Mouse (Mus musculus) frontal cortex, postnatal 25 days (tissue): ENCODE data around the gene Mgat4e.
A peak's percentile ranks its signal among the peaks of the same experiment; 100 is the strongest.
"Not testable (repeated sequence)": the region's sequence is repeated elsewhere in the genome, so short reads cannot be mapped to it uniquely, and the experiment has no call there.

ENCODE experiments used
- DNase-seq, 2 experiments: peaks; one replicate each; pipeline ENCODE4 v3.0.0; 2022; ENCODE audit warnings: low spot score in 2 of 2

Gene Mgat4e

DNA sequence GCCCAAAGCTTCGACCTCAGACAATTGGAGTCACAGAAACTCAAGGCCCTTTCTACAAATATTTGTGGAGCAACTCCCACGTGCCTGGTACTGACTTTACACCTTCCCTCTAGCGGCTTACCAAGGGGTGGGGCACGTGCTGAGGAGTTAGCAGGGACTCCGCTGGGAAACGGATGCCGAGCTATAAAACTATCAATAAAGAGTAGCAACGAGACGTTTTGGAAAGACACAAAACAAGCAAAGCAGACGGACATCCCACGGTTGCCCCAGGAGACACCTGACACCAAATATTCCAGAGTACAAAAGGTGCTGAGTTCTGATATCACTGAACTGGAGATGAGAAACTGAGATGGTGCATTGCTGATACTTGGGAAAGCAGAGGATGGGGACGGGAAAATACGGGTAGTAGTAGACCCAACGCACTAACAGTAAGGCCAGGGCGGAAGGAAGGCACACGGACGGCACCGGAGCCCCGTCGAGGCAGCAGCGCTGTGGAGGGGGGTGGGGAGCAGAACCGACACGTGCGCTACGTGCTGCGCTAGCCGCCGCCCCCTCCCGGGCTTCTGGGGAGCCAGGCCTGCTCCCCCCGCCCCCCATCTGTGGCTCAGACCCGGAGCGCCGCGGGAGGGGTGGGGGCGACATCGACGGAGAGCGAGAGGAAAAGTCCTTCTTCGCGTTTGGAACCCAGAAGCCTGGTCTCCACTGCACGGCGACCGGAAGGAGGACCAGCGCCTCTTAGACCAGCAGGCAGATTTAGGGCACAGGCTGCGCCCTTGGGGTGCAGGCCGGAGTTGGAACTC is 6.6 kb upstream of the Mgat4e start:
- peak; percentile 25 to 48 for DNase-seq

DNA sequence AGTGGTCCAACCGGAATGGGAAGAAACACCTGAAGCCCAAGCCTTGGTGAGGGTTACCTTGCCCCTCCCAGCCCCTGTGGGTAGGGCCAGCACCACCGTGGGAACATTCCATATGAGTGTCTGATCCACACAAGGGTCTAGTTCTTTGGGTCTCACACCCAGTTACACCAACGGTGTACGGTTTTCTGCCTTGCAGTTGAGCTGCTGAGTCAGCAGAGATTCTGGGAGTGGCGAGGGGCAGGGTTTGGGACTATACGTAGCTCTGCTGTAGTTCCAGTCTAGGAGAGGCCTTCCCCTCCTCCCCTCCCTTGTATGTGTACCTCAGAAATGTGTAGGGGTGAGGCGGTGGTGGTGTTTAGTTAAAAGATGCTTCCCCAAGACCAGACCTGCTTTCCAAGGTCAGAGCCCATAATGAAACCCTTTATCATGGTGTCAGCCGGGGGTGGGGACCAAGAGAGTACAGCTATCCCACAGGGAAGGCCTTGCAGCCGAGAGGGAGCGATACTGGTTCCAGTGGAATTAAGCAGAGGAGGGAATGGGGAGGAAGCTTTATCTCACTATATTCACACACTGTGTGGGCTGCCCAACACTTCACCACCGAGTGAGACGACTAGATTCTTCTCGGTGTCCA is 5.9 kb upstream of the Mgat4e start:
- no peak for DNase-seq

DNA sequence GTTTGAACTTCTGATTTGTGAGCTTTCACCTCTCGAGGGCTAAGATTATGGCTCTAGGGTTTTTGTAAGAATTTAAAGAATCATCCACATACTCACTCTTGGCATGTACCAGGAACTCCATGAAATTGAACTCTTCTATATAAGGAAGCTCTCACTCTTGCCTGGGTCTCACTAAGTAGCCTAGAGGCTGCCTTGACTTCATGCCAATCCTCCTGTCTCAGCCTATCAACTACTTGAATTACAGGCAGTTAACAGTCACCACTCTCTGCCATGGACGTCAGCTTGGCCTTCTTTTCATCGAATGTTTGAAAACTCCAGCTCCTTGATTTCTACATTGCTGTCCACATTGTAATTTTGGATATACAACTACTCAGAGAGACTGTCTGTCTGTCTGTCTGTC is 2.9 kb upstream of the Mgat4e start:
- no peak for DNase-seq

DNA sequence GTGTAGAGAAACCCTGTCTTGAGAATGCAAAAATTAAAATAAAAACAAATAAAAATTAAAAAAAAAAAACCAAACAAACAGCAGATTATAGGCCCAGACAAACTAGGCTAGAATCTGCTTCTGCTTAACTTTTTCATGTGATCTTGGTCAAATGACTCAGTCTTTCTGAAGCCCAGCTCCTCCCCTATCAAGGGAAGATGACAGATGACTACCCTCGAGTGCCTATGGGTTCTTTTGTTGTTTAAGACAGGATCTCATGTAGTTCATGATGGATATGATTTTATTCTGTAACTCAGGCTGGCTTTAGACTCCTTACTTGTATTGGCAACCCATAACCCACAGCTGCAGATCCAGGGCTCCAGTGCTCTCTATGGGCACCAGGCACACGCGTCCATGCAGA is 2.4 kb upstream of the Mgat4e start:
- no peak for DNase-seq

DNA sequence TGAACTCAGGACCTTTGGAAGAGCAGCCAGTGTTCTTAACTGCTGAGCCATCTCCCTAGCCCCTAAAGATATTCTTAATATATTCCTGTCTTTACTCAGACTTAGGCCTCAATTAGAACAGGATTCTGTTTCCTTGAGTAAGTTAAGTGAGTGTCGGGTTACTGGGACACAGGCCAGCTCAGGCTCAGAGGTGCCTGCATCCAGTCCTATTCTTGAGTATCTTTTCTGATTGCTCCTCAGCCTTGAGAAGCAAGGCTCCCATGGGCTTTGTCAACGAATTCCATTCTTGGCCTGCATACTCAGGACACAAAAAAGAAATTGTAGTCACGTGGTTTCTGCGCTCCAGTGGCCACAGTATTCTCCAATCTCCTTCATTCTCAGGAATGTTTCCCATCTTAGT is 1.3 kb downstream of the Mgat4e start:
- DNase-seq: no peak

DNA sequence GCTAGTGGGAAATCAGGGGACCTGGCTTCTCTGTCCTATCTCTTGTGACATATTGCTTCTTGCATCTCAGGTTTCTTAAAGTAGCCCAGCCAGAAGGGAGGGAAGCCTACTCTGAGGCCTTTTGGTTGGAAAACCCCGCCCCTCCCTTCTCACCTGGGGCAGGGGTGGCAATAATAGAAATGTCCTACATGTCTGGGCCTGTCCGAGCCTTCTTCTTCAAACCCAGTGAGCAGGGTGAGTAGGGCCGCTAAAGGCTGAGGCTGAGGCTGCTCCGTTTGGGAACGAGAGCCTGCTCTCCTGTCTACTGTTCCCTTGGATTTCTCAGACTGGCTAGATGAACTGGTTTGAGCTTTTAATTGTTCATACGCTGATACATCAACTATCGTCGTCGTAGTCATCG is 8.9 kb downstream of the Mgat4e start:
- DNase-seq: no peak

DNA sequence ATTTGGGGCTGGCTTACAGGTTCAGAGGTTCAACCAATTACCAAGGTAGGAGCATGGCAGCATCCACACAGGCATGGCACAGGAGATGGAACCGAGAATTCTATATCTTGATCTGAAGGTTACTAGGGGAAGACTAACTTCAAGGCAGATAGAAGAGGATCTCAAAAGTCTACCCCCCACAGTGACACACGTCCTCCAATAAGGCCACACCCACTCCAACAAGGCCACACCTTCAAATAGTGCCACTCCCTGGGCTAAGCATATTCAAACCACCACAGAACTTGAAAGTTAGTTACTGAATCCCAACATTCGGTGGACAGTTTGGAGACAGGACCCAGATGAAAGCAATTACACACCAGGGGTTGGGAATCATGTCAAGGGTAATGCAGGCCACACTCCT is 14.0 kb downstream of the Mgat4e start:
- no peak for DNase-seq

DNA sequence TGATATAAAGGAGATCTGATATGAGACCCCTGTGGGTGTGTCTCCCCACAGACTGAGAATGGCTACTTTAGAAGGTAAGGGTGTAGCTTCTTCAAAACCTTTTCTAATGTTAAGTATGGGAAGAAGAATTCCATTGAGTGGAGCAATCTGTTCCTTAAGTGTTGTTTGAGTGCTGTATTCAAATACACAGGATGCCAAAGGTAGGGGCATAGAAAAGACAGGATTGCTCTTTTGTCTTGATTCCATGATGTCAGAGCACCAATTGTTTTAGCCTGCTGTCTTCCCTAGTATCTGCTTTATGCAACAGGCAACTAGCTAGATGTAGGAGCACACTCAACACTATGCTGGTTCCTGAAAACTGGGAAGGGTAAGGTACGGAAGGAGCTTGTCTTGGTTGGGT is 14.4 kb downstream of the Mgat4e start:
- no peak for DNase-seq

DNA sequence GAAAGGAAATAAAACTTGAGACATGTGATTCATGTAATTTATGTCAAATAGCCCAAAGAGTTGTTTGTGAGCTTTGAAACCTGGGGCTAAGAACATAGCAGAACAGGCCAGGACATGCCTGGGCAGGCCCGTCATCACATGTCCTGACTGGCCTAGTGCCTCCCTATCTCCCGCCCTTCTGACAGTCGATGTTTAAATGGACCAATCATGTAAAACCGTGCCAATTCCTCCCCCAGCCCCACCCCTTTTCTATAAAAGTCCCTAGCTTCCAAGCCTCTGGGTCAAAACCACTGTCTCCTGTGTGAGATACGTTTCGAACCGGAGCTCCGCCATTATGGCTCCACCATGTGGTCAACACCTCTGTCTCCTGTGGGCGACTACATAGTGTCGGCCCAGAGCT is 15.8 kb downstream of the Mgat4e start:
- not testable (repeated sequence) for DNase-seq

DNA sequence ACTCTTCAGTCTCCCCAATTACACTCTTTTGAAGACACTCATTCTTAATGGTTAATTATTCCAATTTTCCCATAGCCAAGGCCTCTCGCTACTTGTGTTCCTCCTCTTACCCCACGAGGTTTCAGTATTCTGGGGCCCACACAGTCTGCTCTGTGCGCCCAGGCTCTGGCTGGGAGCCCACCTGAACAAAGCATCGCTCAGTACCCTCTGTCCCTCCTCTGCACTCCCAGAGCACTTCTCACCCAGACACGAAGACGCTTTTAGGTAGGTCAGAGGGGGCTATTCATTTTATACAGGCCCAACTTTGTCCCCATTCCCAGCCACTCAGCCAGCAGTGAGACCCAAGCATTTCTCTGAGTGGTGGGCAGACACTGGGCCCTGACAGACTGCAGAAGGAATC is 18.9 kb downstream of the Mgat4e start:
- DNase-seq: peak in 1 of 2 experiments; percentile 27

DNA sequence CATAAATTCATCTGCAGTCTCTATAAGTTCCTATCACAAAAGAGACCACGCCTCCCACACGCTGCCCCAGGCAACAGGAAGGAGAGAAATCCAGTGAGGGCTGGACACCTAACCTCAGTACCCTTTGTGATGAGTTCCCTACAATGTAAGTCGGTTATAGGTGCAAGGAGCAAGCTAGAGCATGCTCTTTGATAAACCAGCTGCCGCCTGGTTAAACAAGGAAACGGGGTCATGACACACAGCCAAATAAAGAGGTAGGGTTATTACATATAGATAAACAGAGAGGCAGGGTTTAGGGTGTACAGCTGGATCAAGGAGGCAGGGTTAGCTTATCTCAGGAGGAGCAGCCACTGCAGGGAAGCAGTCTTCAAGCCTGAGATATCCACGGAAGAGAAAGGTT is 22.7 kb downstream of the Mgat4e start:
- DNase-seq: no peak

DNA sequence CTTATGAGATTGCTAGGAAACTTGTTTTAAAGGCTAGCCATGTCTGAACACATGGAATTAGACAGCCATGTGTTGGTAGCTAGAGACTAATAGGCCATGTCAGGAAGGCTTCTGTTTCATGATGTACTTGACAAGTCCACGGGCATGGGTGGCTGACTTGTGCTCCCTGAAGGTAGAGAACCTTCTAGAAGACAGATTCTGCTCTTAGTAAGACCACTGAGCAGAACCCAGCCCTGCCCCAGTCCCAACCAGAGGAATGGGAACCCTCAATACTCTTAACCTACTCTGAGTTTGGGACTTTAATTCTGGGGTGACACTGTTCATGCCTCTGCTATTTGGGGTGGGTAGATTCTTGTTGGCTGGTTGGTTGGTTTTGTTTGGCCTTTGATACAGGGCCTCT is 24.5 kb downstream of the Mgat4e start:
- no peak for DNase-seq

DNA sequence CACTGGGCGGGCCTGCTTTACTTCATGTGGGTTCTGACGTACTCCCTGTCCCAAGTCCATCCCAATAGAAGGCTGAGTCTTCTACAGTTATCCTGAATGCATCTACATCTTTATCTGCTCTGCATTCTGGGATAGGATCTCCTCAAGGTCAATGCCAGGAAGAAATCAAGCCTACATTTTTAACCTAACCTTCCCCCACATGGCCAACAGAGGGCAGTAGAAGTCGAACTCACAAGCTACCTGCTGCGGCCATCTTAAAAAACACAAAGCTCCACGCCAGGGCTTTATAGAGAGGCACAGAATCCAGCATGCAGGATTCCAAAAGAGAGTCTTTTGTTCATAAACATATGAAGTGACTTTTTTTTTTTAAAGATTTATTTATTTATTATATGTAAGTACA is 25.1 kb downstream of the Mgat4e start:
- DNase-seq: no peak

DNA sequence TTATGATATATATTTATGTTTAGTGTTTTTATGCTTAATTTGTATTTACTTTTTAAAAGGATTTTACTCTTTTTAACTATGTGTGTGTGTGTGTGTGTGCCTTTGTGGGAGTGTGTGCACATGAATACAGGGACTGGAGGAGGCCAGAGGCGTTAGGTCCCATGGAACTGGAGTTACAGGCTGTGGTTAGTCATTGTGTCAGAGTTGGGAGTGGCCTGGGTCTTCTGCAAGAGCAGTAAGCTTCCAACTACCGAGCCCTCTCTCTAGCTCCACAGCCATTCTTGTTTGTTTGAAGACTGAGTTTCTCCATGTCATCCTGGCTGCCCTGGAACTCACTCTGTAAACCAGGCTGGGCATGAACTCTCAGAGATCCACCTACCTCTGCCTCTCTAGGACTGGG is 27.2 kb downstream of the Mgat4e start:
- no peak for DNase-seq

DNA sequence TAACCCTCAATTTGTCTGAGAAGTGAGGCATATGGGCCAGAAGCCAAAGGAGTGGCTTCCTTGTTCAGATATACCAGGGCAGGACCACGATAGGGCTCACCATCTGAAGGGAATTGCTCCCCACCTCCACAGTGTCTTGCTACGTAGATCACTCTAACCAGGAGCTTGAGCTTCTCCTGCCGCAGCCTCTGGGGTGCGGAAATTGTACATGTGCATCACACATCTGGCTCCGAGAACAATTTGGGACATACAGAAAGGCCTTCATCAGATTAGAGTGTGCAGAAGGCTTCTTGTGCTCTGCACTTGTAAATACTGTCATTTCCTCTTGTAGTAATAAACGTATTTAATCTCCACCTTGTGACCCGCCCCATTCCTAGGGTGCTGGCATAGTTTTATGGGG is 28.3 kb downstream of the Mgat4e start:
- DNase-seq: no peak

DNA sequence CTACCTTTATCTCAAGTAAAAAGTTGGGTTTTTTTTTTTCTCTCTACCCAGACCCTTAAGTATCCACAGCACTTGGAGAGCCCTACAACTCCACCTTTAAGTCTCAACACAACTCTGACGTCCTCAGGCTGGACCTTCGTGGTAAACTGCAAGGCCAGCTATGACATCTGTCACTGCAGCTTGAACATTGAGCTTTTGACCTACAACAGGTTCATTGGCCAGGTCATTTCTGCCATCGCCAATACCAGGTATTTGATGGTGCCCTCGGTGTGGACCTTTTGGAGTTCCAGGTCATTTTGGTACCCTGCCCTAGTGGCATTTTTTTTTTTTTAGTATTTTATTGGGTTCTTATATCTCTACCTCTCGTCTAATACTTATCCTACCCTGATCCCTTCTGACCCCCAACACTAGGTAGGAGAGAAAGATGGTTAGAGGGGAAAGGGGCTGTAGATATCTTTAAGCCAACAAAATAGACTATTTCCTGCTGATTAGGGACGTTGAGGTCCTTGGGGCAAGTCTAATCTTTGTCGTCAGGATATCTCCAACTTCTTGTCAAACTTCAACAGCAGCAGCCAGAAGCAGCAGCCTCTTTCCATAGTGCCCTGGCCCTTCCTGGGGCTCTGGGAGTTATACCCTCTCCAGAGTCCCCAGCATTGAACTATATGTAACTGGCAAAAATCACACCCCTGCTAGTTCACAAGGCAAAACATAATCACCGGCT is 29.3 kb downstream of the Mgat4e start:
- no peak for DNase-seq

DNA sequence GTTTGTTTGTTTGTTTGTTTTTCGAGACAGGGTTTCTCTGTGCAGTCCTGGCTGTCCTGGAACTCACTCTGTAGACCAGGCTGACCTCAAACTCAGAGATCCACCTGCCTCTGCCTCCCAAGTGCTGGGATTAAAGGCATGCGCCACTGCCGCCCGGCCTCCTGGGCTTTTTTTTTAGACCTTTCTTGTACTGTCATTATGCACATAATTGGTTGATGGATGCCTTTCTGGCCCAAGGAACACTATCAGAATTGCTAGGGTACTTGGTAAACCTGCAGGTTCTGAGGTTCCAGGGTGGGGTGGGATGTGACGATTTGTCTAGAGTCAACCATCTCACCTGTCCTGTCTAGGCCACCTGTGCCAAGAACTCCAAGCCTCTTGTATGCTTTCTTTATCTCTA is 30.3 kb downstream of the Mgat4e start:
- not testable (repeated sequence) for DNase-seq

DNA sequence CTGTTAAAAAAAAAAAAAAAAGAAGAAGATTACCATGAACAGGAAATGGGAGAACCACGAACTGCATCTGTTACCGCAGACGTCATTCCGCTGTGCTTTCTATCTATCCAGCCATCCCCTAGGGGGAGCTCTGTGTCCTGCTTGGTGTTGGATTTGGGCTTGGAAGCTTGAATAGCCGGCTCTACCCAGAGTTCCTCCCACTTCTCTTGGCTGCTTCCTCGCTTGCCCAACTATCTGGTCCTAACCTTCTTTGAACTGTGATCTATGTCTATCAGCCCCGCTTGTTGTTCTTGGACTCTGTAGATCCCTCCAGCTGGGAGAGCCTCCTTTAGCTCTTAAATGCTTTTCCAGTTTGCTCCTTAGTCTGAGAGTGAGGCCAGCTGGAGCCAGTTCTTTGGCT is 30.8 kb downstream of the Mgat4e start:
- peak; percentile 65 to 80 for DNase-seq

DNA sequence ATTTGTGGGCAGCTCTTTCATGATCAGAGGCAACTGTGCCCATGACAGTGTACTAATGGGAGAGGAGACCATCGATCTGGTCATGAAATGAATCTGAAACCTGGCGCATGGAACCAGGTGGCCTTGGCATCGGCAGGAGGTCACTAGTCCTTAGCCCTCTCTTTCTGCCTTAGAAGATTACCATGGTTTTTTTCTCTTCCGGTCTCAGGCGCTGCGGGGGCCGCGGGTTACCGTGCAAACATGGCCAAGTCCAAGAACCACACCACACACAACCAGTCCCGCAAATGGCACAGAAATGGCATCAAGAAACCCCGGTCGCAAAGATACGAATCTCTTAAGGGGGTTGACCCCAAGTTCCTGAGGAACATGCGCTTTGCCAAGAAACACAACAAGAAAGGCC is 31.6 kb downstream of the Mgat4e start:
- DNase-seq: not testable (repeated sequence)

DNA sequence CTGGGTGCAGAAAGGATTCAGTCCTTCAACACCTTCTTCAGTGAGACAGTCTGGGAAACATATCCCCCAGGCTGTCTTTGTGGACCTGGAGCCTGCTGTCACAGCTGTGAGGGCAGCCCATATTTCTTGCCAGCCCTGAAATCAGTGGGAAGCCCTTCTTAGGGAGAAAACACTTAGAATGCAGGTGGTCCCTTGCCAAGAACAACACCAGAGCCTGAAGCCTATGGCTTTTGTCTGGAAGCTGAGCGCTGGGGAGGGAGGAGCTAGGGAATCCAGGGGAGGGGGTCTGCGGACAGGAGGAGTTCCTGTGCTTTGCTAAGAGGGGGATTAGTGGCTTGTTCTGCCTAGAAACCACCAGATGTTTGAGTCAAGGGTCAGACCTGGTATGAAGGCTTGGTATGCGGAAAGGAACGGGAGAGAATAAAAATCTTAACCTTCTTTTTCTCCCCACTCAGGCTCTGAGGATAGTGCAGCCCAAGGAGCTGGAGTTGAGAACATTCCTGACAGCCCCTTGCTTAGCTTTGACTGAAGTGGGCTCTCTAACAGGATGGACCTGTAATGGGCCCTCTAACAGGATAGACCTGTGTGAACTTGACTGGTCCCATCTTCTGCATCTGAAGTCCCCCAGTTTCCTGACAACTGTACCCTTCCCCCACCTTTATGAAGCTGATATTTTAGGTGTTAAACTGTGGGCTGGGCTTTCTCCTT is 32.8 kb downstream of the Mgat4e start:
- DNase-seq: no peak

DNA sequence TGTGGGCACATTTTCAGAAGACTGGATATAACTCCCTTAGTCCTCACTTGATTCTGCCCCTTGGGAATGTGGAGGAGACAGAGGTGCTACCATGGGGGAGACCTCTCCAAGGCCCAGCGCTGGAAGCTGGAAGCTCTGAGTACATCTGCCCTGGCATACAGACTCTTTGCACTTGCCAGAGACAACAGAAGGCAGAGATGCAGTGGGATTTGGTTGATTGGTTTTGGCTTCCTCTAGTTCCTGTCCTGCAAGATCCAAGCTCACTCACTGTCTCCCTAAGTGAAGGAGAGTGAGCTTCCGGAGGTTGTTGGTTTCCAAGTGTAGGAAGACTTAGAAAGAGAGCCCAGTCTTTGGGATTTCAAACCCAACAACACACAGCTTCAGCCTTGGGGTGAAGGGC is 33.6 kb downstream of the Mgat4e start:
- DNase-seq: no peak

DNA sequence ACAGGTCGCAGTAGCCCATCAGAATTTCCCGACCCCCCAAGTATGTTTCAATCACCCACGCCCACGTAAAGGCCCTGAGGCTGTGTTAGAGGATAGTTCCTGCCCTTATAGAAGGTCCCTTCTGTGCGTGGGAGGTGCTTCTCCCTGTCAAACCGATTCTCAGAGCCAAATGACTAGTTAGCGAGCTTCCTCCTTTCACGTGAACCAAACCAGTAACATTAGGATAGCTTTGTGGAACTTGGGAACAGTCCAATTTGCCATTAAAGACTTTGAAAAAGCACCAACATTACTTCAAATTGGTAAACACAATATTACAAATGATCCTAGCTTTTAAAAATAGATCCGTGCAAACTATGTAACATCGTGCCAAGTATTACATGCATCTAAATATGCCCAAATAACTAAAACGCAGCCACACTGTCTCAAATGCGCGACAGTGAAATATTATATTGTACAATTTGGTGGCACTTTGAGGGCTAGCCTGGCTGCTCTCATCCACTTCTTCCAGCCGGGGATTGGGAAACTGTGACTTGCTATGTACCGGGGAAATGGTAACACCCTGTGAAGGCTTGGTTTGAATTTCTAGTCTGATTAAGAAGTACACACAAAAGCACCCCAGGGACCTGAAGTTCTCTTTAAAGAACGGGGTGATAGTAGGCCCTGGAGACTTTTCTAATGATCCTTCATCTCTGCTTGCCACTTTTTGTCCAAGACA is 35.4 kb downstream of the Mgat4e start:
- DNase-seq: no peak
